ENCODE assay signal across 22 mouse cellular contexts in genomic region chr3:126628380-126628779, GRCm38 (mm10). TPM values are rescaled to one million over a fixed set of nuclear protein-coding genes. Genes with fewer than 3 reads are reported as not detected.
A peak's percentile ranks its signal among the peaks of the same experiment; 100 is the strongest.
DNase-seq lines count a peak whose midpoint lies in the region; ATAC-seq and TF ChIP-seq lines count a peak whose summit lies in the region.
"Had no signal": no experiment of that assay in that cellular context is flagged by ENCODE, and none has a peak within 500 bp of the region (broad histone marks: within the 10 kb centered on the region; RNA-seq: fewer than 3 reads in every experiment).

No protein-coding gene starts in this region.

- H3K36me3 ChIP-seq in heart, embryonic 10.5 days, result no peaks in the 10 kb centered on the region
- no peaks in the 10 kb centered on the region for H3K36me3 ChIP-seq in heart, postnatal 0 days (replicated peaks; ENCODE audit: control insufficient read depth, insufficient read depth, low read length)
- H3K36me3 ChIP-seq: embryonic facial prominence, embryonic 10.5 days; forebrain, embryonic 12.5 days; hindbrain, embryonic 10.5 days; midbrain, embryonic 12.5 days had no signal

- intact Hi-C loops in heart, postnatal 36 days (cut with DNase I), result no loop called here

- peaks cover 39% of the 10 kb centered on the region for H3K4me1 ChIP-seq in heart, embryonic 10.5 days
- H3K4me1 ChIP-seq in heart, postnatal 0 days (ENCODE audit: control insufficient read depth, insufficient read depth), result peaks cover 49% of the 10 kb centered on the region
- H3K4me1 ChIP-seq: forebrain, embryonic 12.5 days; midbrain, embryonic 12.5 days had no signal

- no peak for TF ChIP-seq CTCF in heart, postnatal 0 days (IDR thresholded peaks at IDR 0.05; ENCODE audit: low read depth)

- H3K9ac ChIP-seq in heart, postnatal 0 days (replicated peaks; ENCODE audit: low read depth, low read length), result no peak overlapping the region
- H3K9ac ChIP-seq: forebrain, embryonic 12.5 days; liver, embryonic 14.5 days; midbrain, embryonic 12.5 days had no signal

- no peak for DNase-seq in heart, embryonic 10.5 days (ENCODE audit: low spot score)
- no peak for DNase-seq in heart, postnatal 36 days
- DNase-seq in heart, postnatal 0 days (ENCODE audit: low spot score), result no peak
- DNase-seq in heart, adult 18-20 months, result no peak
- peak; percentile 78 for DNase-seq in CD4-positive, CD25-positive, alpha-beta regulatory T cell, adult 2 months (ENCODE audit: low read depth, low spot score)
- DNase-seq in induced T-regulatory cell, adult 2 months (ENCODE audit: low read depth), result peak; percentile 66
- DNase-seq in frontal cortex, postnatal 36 days (ENCODE audit: low spot score in 2 of 2), result no peak
- DNase-seq in urinary bladder, postnatal 10 days (ENCODE audit: low spot score), result no peak
- DNase-seq: adrenal gland, adult 2 months; cerebellum, adult 9-10 months; gastrocnemius, postnatal 10 days; kidney, adult 18-20 months; kidney, postnatal 10 days; layer of hippocampus, postnatal 36 days; thymus, adult 18-20 months had no signal

- no peaks in the 10 kb centered on the region for H3K9me3 ChIP-seq in heart, embryonic 10.5 days
- no peaks in the 10 kb centered on the region for H3K9me3 ChIP-seq in heart, postnatal 0 days (replicated peaks; ENCODE audit: control insufficient read depth, low read length)
- H3K9me3 ChIP-seq: embryonic facial prominence, embryonic 10.5 days; forebrain, embryonic 12.5 days; hindbrain, embryonic 10.5 days; midbrain, embryonic 12.5 days had no signal

- H3K27me3 ChIP-seq in heart, embryonic 10.5 days (ENCODE audit: insufficient read depth, poor library complexity, severe bottlenecking), result no peaks in the 10 kb centered on the region
- no peaks in the 10 kb centered on the region for H3K27me3 ChIP-seq in heart, postnatal 0 days (ENCODE audit: control insufficient read depth, insufficient read depth, low read length)
- H3K27me3 ChIP-seq: forebrain, embryonic 12.5 days; midbrain, embryonic 12.5 days had no signal

- ATAC-seq in heart, postnatal 0 days (ENCODE audit: insufficient read depth, low read depth), result no peak
- ATAC-seq: hindbrain, postnatal 0 days had no signal

- WGBS in heart, embryonic 10.5 days, result 60% methylated on average over 3 of the region's 3 CpGs
- 46% methylated on average over 3 of the region's 3 CpGs for WGBS in heart, postnatal 0 days

- H3K4me3 ChIP-seq in heart, embryonic 10.5 days, result no peak overlapping the region
- no peak overlapping the region for H3K4me3 ChIP-seq in heart, postnatal 0 days (ENCODE audit: low read depth, low read length)
- H3K4me3 ChIP-seq: embryonic facial prominence, embryonic 10.5 days; forebrain, embryonic 12.5 days; hindbrain, embryonic 10.5 days; layer of hippocampus, adult 2 months; midbrain, embryonic 12.5 days had no signal

- no peak overlapping the region for H3K4me2 ChIP-seq in heart, postnatal 0 days (ENCODE audit: low read depth, low read length)
- H3K4me2 ChIP-seq: forebrain, embryonic 12.5 days; midbrain, embryonic 12.5 days had no signal

- no peak for TF ChIP-seq EP300 in heart, postnatal 0 days (IDR thresholded peaks at IDR 0.05; ENCODE audit: low read depth)

- H3K27ac ChIP-seq in heart, embryonic 10.5 days, result peak overlapping the region; percentile 64; the same call in 1 of the 2 replicates
- H3K27ac ChIP-seq in heart, postnatal 0 days (ENCODE audit: low read depth), result peak overlapping the region; percentile 79
- H3K27ac ChIP-seq: embryonic facial prominence, embryonic 10.5 days; forebrain, embryonic 12.5 days; hindbrain, embryonic 10.5 days; hindbrain, postnatal 0 days; layer of hippocampus, adult 2 months; liver, embryonic 14.5 days; midbrain, embryonic 12.5 days had no signal

RNA-seq across cellular contexts. Expression of gene Camk2d, which starts 32.3 kb away (rescaled TPM):
- polyA plus RNA-seq in heart, embryonic 10.5 days (2016; fragmentation: Nextera tagmentation; extraction: Ambion mirVana), result 58.0 and 93.6 TPM in 2 replicates
- total RNA-seq in heart, postnatal 36 days (2021), result 100 to 1,000 TPM; 138 to 147 TPM
- total RNA-seq in heart, postnatal 0 days (2014; rRNA removed; ENCODE audit: low replicate concordance), result 191 and 217 TPM in 2 replicates
- 96.2 and 109 TPM in 2 replicates for polyA plus RNA-seq in heart, postnatal 0 days (2015; fragmentation: Nextera tagmentation; extraction: Ambion mirVana)
- 100 to 1,000 TPM; 132 to 135 TPM for total RNA-seq in heart, adult 18-20 months (2021)

Comparison
In these comparisons a context has a peak if more than half of its experiments do, and no peak if none do; other contexts are left out.
1. DNase-seq: peak in CD4-positive, CD25-positive, alpha-beta regulatory T cell, adult 2 months (single experiment) and induced T-regulatory cell, adult 2 months (single experiment); none in heart, embryonic 10.5 days (single experiment), heart, postnatal 36 days (0 of 2), heart, postnatal 0 days (single experiment), heart, adult 18-20 months (0 of 2), frontal cortex, postnatal 36 days (0 of 2) and urinary bladder, postnatal 10 days (single experiment).